Mouse (Mus musculus) ovary, adult 2 months (tissue): ENCODE results near the gene Ntmt1. TPM values are rescaled to one million over a fixed set of nuclear protein-coding genes. Genes with fewer than 3 reads are reported as not detected.

Experiments used
- polyA plus RNA-seq: library from polyadenylated mRNA; depleted of rRNA; stranded (reverse); fragments of >200 nt; gene quantifications from 2 replicates; pipeline ENCODE4 v1.2.3, GENCODE M21; 2012; rRNA removed

Gene Ntmt1
- 99.7 and 104 TPM in 2 replicates for polyA plus RNA-seq

DNA sequence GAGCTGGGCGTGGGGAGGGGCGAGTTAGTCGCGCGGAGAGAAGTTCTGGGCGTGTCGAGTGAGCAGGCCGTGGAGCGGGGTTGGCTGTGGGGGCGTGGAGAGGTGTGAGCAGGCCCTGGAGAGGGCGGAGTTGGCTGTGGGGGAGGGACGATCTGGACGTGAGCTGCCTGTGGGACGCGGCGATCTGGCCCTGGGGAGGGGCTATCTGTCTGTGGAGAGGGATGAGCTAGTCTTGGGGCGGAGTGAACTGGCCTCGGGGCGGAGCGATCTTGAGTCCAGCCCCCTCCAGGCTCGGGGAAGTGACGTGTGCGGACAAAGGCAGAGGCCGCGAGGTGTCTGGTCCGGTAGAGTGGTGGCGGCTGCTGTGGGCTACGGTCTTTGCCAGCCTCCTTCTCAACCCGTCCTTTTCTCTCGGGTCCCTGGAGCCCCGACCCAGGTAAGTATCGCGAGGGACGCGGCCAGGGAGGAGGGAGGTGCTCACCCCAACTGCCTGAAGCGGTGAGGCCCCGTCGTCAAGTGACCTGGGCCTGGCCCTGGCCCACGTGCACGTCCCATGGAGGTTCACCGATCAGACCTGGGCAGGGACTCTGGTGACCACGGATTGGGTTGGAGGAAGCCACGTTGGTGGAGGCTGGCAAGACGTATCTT is at the start of gene Ntmt1:
Gene Ntmt1 (plus strand): TSS at position 179 of the 648 bp plus-strand sequence.

DNA sequence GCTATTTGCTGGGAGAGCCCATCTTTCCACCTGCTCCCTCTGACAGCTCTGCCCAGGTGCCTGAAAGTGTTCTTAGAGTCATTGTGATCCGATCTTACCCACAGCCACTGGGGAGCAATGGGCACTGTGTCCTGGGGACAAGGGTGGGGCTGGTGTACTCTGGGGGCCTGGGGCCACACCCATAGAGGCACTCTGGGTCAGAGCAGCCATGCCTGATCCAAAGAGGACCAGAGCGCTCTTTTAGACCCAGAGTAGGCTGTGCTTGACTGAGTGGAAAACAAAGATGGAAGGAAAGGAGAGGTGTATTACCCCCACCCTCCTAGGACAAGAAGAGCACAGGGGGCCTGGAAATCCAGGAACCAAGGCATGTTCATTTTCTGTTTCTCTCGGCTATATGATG is 4.0 kb upstream of the Ntmt1 start, which contains the start of gene 1700001O22Rik:
Gene 1700001O22Rik (minus strand): TSS at position 58 of the 400 bp plus-strand sequence.

GRCm38 (mm10) chr2:30830283-30830795 is 22.7 kb downstream of the Ntmt1 start, which contains the start of gene Asb6:
Gene Asb6, minus strand, starts transcription at chr2:30830333.

DNA sequence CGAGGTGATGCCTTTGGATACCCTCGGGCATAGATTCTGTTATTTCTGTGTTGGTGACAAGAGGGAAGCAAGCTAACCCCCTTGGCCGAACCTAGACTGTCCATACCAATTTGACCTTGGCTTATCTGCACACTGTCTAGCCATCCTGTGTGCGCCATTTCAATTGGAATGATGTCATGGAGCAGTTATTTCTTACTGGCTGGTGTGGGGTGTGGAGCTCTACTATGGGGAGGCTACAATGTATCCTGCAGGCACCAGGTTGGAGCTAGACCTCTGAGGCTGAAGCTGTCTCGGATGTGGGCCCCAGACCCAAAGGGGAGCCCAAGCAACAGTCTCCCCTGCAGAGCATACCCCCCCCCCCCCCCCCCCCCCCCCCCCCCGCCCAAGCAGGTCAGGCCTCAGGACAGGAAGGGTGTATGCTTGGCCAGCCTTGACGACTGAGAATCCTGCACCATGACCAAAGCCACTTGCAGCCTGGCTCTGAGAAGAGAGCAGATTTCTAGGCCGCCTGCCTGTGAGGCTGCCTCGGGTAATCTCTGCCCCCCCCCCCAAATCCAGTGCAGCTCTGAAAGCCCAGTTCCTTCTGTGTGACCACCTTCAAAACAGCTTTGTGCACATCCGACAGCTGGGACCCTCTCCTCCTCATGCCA is 26.9 kb downstream of the Ntmt1 start, which contains the start of gene Prrx2:
Gene Prrx2 (plus strand): TSS at position 600 of the 650 bp plus-strand sequence.

Other genes with a start within 250 kb of the Ntmt1 start
- gene Cstad, start 212.8 kb upstream of the Ntmt1 start, polyA plus RNA-seq, result 1.2 and 1.5 TPM in 2 replicates
- gene 1700001O22Rik, start 4.2 kb upstream of the Ntmt1 start, polyA plus RNA-seq, result 9.8 and 14.9 TPM in 2 replicates
- 73.3 and 81.6 TPM in 2 replicates for gene Asb6, start 22.5 kb downstream of the Ntmt1 start, polyA plus RNA-seq
- gene Prrx2, start 27.1 kb downstream of the Ntmt1 start, polyA plus RNA-seq, result 51.3 and 84.2 TPM in 2 replicates
- gene Ptges, start 122.0 kb downstream of the Ntmt1 start, polyA plus RNA-seq, result 113 and 139 TPM in 2 replicates
- gene Tor1b, start 145.1 kb downstream of the Ntmt1 start, polyA plus RNA-seq, result 35.4 and 36.1 TPM in 2 replicates
- gene Tor1a, start 160.1 kb downstream of the Ntmt1 start, polyA plus RNA-seq, result 58.1 and 68.0 TPM in 2 replicates
- 11.3 and 20.1 TPM in 2 replicates for gene BC005624, start 174.4 kb downstream of the Ntmt1 start, polyA plus RNA-seq
- gene Usp20, start 174.5 kb downstream of the Ntmt1 start, polyA plus RNA-seq, result 24.8 and 25.8 TPM in 2 replicates